Mouse (Mus musculus) thymus, postnatal 14 days (tissue): ENCODE data around the gene Ninj2.

Experiments used
- DNase-seq: peaks from one replicate; pipeline ENCODE4 v3.0.0; 2021

Ninj2 gene

DNA sequence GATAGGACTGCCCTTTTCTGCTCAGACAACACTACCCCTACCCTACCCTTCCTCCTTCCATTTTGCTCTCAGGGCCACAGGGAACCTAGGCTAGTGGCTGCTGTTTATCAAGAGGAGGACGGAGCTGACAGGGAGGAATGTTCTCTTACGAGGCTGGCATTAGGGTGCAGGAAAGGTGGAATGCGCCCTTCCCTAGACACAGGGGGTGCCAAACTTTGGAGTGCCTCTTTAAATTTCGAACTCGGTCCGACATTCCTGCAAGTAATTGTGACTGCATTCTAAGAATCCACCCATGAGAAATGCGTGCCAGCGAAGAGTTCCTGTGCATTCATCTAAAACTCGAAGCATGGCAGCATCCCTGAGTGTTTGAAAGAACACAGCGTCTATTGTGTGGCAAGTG, 53.5 kb downstream of the Ninj2 start:
- no peak for DNase-seq

DNA sequence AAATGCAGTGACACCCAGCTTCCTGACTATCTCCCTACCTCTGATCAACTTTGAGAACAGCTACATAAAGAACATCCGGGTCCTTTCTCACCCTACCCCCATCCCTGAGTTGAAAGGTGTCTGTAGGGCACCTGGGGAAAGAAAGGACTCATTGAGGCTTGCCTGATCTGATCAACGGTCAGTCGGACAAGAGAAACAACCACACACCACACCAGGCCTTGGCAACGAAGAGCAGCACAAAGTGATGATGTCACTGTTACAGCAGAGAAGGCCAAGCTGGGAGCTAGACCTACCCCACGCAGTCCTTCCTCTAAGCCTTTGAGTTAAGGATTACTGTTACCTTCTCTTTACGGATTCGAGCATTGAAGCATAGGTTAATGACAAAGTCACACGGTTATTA, 54.3 kb downstream of the Ninj2 start:
- no peak for DNase-seq

GRCm38 (mm10) chr6:120148716-120149392, 55.7 kb downstream of the Ninj2 start:
- DNase-seq, result no peak

DNA sequence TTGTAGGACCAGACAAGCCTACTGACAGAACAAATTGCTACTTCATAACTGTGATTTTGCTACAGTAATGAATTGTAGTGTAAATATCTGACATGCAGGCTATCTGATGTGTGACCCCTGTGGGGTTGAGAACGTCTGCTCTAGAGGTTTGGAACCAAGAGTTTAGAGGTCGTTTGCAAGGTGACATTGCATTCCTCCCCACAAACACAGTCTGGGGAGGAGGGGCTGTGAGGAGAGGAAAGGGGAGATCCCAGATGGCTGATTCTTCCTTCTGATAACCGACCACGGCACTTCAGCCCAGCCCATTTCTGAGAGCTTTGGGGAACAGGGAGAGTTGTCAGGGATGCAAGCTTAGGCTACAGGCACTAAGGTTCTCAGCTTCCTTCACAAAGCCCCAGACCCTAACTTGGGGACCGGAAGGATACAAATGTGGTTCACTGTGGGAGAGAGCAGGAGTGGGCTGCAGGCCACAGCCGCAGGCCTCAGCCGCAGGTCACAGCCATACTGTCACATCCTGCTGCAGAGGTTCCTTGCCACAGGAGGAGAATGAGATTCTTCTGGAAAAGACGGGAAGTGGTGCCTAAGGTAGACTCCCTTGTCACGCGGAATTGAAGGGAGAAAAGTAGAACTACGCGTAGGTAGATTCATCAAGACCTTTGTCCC, 56.4 kb downstream of the Ninj2 start:
- DNase-seq, result no peak

- DNase-seq, result no peak
Observed at GRCm38 (mm10) chr6:120150206-120150605, 57.1 kb downstream of the Ninj2 start.

DNA sequence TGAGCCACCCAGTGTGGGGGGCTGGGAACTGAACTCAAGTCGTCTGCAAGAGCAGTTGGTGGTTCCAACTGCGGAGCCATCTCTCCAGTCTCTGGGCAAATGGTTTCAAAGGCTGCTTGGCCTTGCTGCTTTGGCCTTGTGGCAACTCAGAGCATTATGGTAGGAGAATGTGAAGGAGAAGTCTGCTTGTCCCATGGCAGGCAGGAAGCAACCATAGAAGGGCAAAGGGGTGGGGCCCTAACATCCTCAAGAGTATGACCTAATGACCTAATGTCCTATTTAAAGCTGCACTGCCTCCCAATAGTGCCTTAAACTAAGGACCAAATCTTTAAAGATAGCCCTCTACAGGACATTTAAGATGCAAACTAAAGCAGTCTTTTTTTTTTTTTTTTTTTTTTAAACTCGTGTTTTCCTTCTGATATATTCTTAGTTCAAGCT, 58.5 kb downstream of the Ninj2 start:
- DNase-seq, result no peak

- DNase-seq, result no peak
Observed at GRCm38 (mm10) chr6:120152739-120153696, 59.9 kb downstream of the Ninj2 start.

DNA sequence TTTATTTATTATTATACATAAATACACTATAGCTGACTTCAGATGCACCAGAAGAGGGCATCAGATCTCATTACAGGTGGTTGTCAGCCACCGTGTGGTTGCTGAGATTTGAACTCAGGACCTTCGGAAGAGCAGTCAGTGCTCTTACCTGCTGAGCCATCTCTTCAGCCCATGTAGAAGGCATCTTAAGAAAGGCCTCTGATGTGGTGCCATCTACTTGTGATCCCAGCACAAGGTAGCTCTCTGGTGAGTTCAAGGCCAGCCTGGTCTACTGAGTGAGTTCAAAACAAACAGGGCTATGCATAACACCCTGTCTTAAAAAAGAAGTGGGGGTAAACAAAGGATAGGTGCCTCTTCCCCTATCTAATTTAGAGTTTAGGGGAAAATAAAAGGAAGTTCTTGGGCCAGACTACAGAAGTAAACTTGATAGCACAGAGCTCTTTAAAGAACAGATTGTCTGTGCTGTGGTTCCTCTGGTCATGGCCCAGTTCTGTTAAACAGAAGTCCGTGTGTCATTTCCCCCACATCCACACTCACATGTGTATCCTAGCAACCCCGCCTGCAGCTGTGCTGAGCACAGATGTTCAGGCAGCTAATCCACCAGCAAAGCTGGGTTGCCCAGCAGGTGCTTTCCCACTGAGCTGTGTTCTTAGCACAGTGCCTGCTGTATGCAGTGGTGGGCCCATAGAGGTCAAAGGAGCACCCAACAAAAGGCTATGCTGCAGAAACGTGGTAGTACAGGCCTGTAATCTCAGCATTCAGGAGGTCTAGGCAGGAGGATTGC, 61.6 kb downstream of the Ninj2 start:
- peak; percentile 81 for DNase-seq

- DNase-seq, result no peak
Observed at GRCm38 (mm10) chr6:120155510-120155909, 62.4 kb downstream of the Ninj2 start.

DNA sequence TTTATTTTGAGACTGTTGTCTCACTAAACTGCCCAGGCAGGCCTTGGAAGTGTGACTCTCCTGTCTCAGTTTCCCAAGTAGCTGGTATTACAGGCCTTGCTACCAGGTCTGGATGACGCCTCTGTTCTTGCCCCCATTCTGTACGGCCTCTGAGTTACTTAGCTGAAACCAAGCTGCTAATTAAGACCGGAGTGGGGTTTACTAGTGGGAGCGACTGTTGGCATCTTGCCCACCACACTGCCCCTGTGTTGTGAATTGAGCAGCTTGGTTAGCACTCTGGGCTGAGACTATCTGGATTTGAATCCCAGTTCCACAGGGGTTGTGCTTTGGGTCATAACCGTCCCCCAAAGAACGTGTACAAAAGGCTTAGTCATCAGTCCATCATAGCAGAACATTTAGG, 64.3 kb downstream of the Ninj2 start:
- DNase-seq, result no peak

- DNase-seq, result no peak
Observed at GRCm38 (mm10) chr6:120159133-120159901, 66.2 kb downstream of the Ninj2 start.

DNA sequence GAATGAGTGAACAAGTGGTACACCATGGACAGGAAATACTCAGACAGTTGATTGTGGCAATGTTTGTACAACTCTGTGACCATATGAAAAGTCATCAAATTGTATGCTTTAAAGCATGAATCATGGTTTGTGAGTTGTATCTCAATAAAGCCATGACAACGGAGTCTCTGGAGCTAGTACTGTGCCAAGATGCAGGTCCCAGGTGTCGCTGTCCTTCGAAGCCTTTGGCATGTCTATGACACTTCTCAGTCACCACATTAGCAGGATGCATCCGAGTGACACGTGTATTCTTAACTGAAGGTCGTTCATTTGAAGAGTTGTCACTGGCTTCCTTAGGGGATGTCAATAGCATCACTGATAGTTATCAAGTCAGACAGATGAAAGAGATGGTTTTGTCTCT, 69.8 kb downstream of the Ninj2 start:
- no peak for DNase-seq

- DNase-seq, result no peak
Observed at GRCm38 (mm10) chr6:120164765-120165164, 71.6 kb downstream of the Ninj2 start.

GRCm38 (mm10) chr6:120167574-120167973, 74.4 kb downstream of the Ninj2 start:
- DNase-seq, result no peak

DNA sequence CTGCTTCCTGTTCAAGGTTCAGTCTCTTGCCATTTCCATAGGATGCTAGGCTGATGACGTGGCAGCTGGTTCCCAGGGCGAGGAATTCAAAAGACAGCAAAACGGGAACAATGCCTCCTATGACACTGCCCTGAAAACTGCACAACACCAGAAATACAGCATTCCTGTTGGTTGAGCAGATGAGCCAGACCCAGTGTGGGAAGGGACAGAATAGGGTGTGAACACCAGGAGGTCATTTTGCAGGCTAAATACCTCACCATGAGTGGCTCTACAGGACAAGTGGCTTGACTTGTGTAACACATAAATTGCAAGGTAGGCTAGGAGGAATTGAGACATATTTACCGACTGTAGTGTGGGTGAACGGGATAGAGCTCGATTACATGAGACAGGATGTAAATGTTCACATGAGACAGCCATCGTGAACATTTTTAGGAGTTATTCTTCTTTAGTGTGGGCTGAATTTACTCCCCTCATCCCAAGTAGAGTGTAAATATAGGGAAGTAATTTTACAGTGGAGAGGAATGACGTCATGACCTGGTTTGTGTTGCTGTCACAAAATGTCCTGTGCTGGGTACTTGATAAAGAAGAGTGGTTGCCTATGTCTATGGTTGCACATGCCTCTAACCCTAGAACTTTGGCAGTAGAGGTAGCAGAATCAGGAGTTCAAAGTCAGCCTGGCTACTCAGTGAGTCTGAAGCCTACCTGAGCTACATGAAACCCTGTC, 79.3 kb downstream of the Ninj2 start:
- DNase-seq, result no peak

- no peak for DNase-seq
Observed at GRCm38 (mm10) chr6:120174028-120174601, 81.0 kb downstream of the Ninj2 start.

DNA sequence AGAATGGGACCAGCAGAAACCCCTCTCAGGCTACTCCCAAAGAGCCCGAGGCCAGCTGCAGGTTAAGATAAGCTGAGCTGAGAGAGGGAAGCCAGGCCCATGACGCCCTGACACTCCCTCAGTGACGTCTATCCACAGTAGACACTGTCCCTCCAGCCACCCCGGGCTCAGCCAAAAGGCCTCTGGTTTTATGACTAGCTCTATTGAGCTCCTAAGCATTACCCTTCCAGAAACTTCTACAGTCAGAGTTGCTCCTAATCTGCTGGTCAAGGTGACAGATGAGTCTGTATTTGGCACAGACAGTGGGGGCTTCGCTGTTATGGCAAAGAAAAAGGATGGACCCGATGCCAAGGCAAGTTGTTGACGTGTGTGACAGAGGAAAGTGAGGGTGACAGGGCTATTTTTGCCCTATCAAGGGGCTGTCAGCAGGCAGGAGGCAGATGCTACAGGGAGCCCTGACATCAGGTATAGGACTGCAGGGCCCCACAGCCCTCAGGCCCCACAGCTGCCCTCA, 81.5 kb downstream of the Ninj2 start:
- no peak for DNase-seq

- no peak for DNase-seq
Observed at GRCm38 (mm10) chr6:120175650-120176049, 82.5 kb downstream of the Ninj2 start.

DNA sequence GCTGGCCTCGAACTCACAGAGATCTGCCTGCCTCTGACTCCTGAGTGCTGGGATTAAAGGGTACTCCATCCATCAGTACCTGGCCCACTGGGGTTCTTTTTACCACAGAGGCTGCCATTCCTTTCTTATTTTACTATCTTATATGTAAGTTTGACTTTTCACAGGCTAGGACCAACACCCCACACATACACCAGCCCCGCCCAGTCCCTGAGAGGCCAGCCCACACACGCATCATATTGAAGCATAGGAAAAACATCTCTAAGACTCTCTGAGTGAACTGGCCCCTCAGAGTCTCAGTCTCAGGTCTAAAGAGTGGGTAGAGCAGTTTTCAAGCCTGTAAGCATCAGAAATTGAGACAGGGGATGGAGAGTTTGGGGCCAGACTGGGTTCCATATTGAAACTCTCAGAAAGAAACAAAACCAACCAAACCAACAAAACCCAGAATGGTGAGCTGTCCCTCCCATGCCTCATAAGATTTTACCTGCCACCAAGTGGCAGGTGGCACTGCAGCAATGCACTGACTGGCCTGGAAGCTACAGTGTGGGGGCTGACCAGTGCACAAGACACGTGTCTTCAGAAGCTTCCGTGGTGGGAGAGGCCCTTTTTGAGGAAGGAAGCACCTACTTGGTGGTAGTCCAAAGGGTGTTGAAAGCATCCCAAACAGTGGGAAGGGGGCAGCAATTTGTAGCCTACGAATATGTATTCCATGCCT, 86.0 kb downstream of the Ninj2 start:
- no peak for DNase-seq

GRCm38 (mm10) chr6:120179756-120180206, 86.6 kb downstream of the Ninj2 start:
- DNase-seq, result no peak
